ENCODE assay signal across 24 mouse cellular contexts in genomic region chr13:56606724-56607123, GRCm38 (mm10). TPM values are rescaled to one million over a fixed set of nuclear protein-coding genes. Genes with fewer than 3 reads are reported as not detected.
DNase-seq lines count a peak whose midpoint lies in the region; ATAC-seq and TF ChIP-seq lines count a peak whose summit lies in the region.
"Had no signal": no experiment of that assay in that cellular context is flagged by ENCODE, and none has a peak within 500 bp of the region (broad histone marks: within the 10 kb centered on the region; RNA-seq: fewer than 3 reads in every experiment).

No protein-coding gene starts in this region.

- H3K4me3 ChIP-seq in heart, embryonic 10.5 days = no peak overlapping the region
- no peak overlapping the region for H3K4me3 ChIP-seq in lung, embryonic 14.5 days (ENCODE audit: low read depth, low read length)
- no peak overlapping the region for H3K4me3 ChIP-seq in intestine, embryonic 16.5 days (ENCODE audit: low read length)
- no peak overlapping the region for H3K4me3 ChIP-seq in stomach, embryonic 14.5 days (ENCODE audit: low read depth, low read length)
- H3K4me3 ChIP-seq: forebrain, embryonic 15.5 days; gastrocnemius, adult 2 months; liver, embryonic 12.5 days; midbrain, embryonic 12.5 days; myocyte had no signal

- H3K27me3 ChIP-seq in heart, embryonic 10.5 days (ENCODE audit: insufficient read depth, poor library complexity, severe bottlenecking) = peaks cover 37% of the 10 kb centered on the region
- H3K27me3 ChIP-seq in lung, embryonic 14.5 days (ENCODE audit: insufficient read depth, low read length) = no peaks in the 10 kb centered on the region
- 0 out of 2 replicates have a peak, but pooled peaks cover 3% of the 10 kb centered on the region for H3K27me3 ChIP-seq in intestine, embryonic 16.5 days (replicated peaks; ENCODE audit: control insufficient read depth, insufficient read depth, low read length)
- H3K27me3 ChIP-seq in stomach, embryonic 14.5 days (ENCODE audit: control insufficient read depth, insufficient read depth, low read length) = no peaks in the 10 kb centered on the region

- no peak overlapping the region for H3K9ac ChIP-seq in lung, embryonic 14.5 days
- H3K9ac ChIP-seq in intestine, embryonic 16.5 days (ENCODE audit: low read depth, low read length) = no peak overlapping the region
- H3K9ac ChIP-seq in stomach, embryonic 14.5 days (replicated peaks; ENCODE audit: low read depth, low read length) = no peak overlapping the region
- H3K9ac ChIP-seq: forebrain, embryonic 15.5 days; liver, embryonic 12.5 days; midbrain, embryonic 12.5 days had no signal

- no peak for DNase-seq in heart, embryonic 10.5 days (ENCODE audit: low spot score)
- DNase-seq in heart, postnatal 25 days (ENCODE audit: low spot score) = no peak
- peak; percentile 68 for DNase-seq in lung, embryonic 14.5 days
- no peak for DNase-seq in lung, postnatal 25 days (ENCODE audit: low spot score)
- no peak for DNase-seq in layer of hippocampus, adult 9-11 months
- DNase-seq in cerebellum, postnatal 36 days = no peak
- DNase-seq: cerebellum, postnatal 10 days; gastrocnemius, adult 2 months; heart, adult 18-20 months; heart, postnatal 36 days; kidney, adult 11 months; retina, postnatal 1 day; spleen, adult 18-20 months; thymus, postnatal 4 days had no signal

- ATAC-seq in lung, embryonic 14.5 days (ENCODE audit: insufficient read depth) = no peak
- no peak for ATAC-seq in intestine, embryonic 16.5 days
- no peak for ATAC-seq in stomach, embryonic 14.5 days (ENCODE audit: insufficient number of reproducible peaks, insufficient read depth, low FRiP score, low read depth)
- ATAC-seq: forebrain, embryonic 15.5 days; liver, embryonic 12.5 days had no signal

- H3K4me1 ChIP-seq in heart, embryonic 10.5 days = peaks cover 58% of the 10 kb centered on the region
- peaks cover 26% of the 10 kb centered on the region for H3K4me1 ChIP-seq in lung, embryonic 14.5 days (ENCODE audit: insufficient read depth)
- peaks cover 32% of the 10 kb centered on the region for H3K4me1 ChIP-seq in intestine, embryonic 16.5 days (ENCODE audit: control insufficient read depth, insufficient read depth, low read length)
- H3K4me1 ChIP-seq in stomach, embryonic 14.5 days (ENCODE audit: control insufficient read depth, insufficient read depth, low read length) = peaks cover 33% of the 10 kb centered on the region

- TF ChIP-seq CTCF in lung, embryonic 14.5 days (IDR thresholded peaks at IDR 0.05; ENCODE audit: low read depth) = no peak

- H3K9me3 ChIP-seq in heart, embryonic 10.5 days = no peaks in the 10 kb centered on the region
- no peaks in the 10 kb centered on the region for H3K9me3 ChIP-seq in lung, embryonic 14.5 days (ENCODE audit: low read depth, low read length)
- no peaks in the 10 kb centered on the region for H3K9me3 ChIP-seq in intestine, embryonic 16.5 days (ENCODE audit: control insufficient read depth, low read length)
- H3K9me3 ChIP-seq in stomach, embryonic 14.5 days (ENCODE audit: control insufficient read depth, low read depth, low read length) = no peaks in the 10 kb centered on the region
- H3K9me3 ChIP-seq: forebrain, embryonic 15.5 days; liver, embryonic 12.5 days; midbrain, embryonic 12.5 days had no signal

- peak overlapping the region; percentile 14; the same call in 1 of the 2 replicates for H3K4me2 ChIP-seq in lung, embryonic 14.5 days
- no peak overlapping the region for H3K4me2 ChIP-seq in intestine, embryonic 16.5 days (ENCODE audit: low read depth, low read length)
- H3K4me2 ChIP-seq in stomach, embryonic 14.5 days (replicated peaks; ENCODE audit: low read depth, low read length) = peak overlapping the region; percentile 13; the same call in 1 of the 2 replicates
- H3K4me2 ChIP-seq: forebrain, embryonic 15.5 days; liver, embryonic 12.5 days; midbrain, embryonic 12.5 days had no signal

- intact Hi-C loops in heart, postnatal 25 days (cut with DNase I) = no loop called here

- WGBS in heart, embryonic 10.5 days = 69% methylated on average over 11 of the region's 11 CpGs
- 38% methylated on average over 11 of the region's 11 CpGs for WGBS in lung, embryonic 14.5 days
- 61% methylated on average over 11 of the region's 11 CpGs for WGBS in intestine, embryonic 16.5 days
- WGBS in stomach, embryonic 14.5 days = 55% methylated on average over 11 of the region's 11 CpGs

- no peaks in the 10 kb centered on the region for H3K36me3 ChIP-seq in heart, embryonic 10.5 days
- no peaks in the 10 kb centered on the region for H3K36me3 ChIP-seq in lung, embryonic 14.5 days (ENCODE audit: insufficient read depth)
- H3K36me3 ChIP-seq in intestine, embryonic 16.5 days (ENCODE audit: control insufficient read depth, insufficient read depth, low read length) = no peaks in the 10 kb centered on the region
- no peaks in the 10 kb centered on the region for H3K36me3 ChIP-seq in stomach, embryonic 14.5 days (ENCODE audit: control insufficient read depth, insufficient read depth, low read length)
- H3K36me3 ChIP-seq: forebrain, embryonic 15.5 days; liver, embryonic 12.5 days; midbrain, embryonic 12.5 days had no signal

- peak overlapping the region; percentile 1; the same call in 1 of the 2 replicates for H3K27ac ChIP-seq in heart, embryonic 10.5 days
- H3K27ac ChIP-seq in lung, embryonic 14.5 days (ENCODE audit: low read depth) = peak overlapping the region; percentile 82
- peak overlapping the region; percentile 74 for H3K27ac ChIP-seq in intestine, embryonic 16.5 days (ENCODE audit: low read length)
- H3K27ac ChIP-seq in stomach, embryonic 14.5 days (ENCODE audit: low read length) = peak overlapping the region; percentile 84
- H3K27ac ChIP-seq: forebrain, embryonic 15.5 days; gastrocnemius, adult 2 months; liver, embryonic 12.5 days; macrophage; midbrain, embryonic 12.5 days had no signal

RNA-seq across cellular contexts. Expression of gene Tgfbi, which starts 2.6 kb away (rescaled TPM):
- polyA plus RNA-seq in heart, embryonic 10.5 days (2016; fragmentation: Nextera tagmentation; extraction: Ambion mirVana) = 50.4 and 66.2 TPM in 2 replicates
- 10 to 100 TPM; 19.3 to 23.4 TPM for total RNA-seq in heart, postnatal 25 days (2021)
- polyA plus RNA-seq in lung, embryonic 14.5 days (2014; fragmentation: Nextera tagmentation; extraction: Ambion mirVana) = 165 and 171 TPM in 2 replicates
- polyA plus RNA-seq in intestine, embryonic 16.5 days (2015; fragmentation: Nextera tagmentation; extraction: Ambion mirVana) = 122 and 124 TPM in 2 replicates
- polyA plus RNA-seq in stomach, embryonic 14.5 days (2014; fragmentation: Nextera tagmentation; extraction: Ambion mirVana) = 123 and 134 TPM in 2 replicates
- total RNA-seq: CH12.LX had no signal

RNA-seq across cellular contexts. Expression of gene Lect2, which starts 58.4 kb away (rescaled TPM):
- 0.41 and 8.8 TPM in 2 replicates for polyA plus RNA-seq in heart, embryonic 10.5 days (2016; fragmentation: Nextera tagmentation; extraction: Ambion mirVana)
- not detected for total RNA-seq in heart, postnatal 25 days (2021)
- not detected in 2 replicates for polyA plus RNA-seq in lung, embryonic 14.5 days (2014; fragmentation: Nextera tagmentation; extraction: Ambion mirVana)
- 10.3 and 15.4 TPM in 2 replicates for polyA plus RNA-seq in intestine, embryonic 16.5 days (2015; fragmentation: Nextera tagmentation; extraction: Ambion mirVana)
- polyA plus RNA-seq in stomach, embryonic 14.5 days (2014; fragmentation: Nextera tagmentation; extraction: Ambion mirVana) = not detected in 2 replicates
- total RNA-seq: CH12.LX; gastrocnemius, adult 2 months; heart, adult 18-20 months; heart, postnatal 36 days; left cerebral cortex, adult 18-20 months; neutrophil, adult 5-6 weeks had no signal
- polyA plus RNA-seq: forebrain, embryonic 15.5 days; macrophage; midbrain, embryonic 12.5 days; myocyte had no signal

Comparison
In these comparisons a context has a peak if more than half of its experiments do, and no peak if none do; other contexts are left out.
1. H3K27ac ChIP-seq: peak in every context shown above with its lines; median percentile 84 in stomach, embryonic 14.5 days; 82 in lung, embryonic 14.5 days; 74 in intestine, embryonic 16.5 days; 1 in heart, embryonic 10.5 days.